Mouse (Mus musculus) lung, postnatal 0 days (tissue): ENCODE measurements around the gene Snai1. TPM values are rescaled to one million over a fixed set of nuclear protein-coding genes. Genes with fewer than 3 reads are reported as not detected.

Source experiments
- ATAC-seq: fragments of 200-750 bp; cut with Nextera tagmentation; 2 replicates; pipeline ENCODE4 v1.8.0; 2017; ENCODE audit warnings: moderate library complexity
- DNase-seq: peaks from one replicate; pipeline ENCODE4 v3.0.0-alpha.2; 2016; ENCODE audit warnings: low spot score
- H3K27ac ChIP-seq: fragments of 300-500 bp; sonication (generic); 2 replicates; pipeline ENCODE4 v1.5.1; 2014; ENCODE audit warnings: antibody characterized with exemption, mild to moderate bottlenecking, low read length, mixed read lengths
- H3K27me3 ChIP-seq: fragments of 300-500 bp; sonication (generic); replicated peaks from 2 replicates; pipeline ENCODE4 v1.6.1; 2014; ENCODE audit warnings: low read length, mixed read lengths; ENCODE audit not compliant: insufficient read depth
- H3K36me3 ChIP-seq: fragments of 300-500 bp; sonication (generic); 2 replicates; pipeline ENCODE4 v1.6.1; 2014; ENCODE audit warnings: low read length, mixed read lengths; ENCODE audit not compliant: insufficient read depth
- H3K4me1 ChIP-seq: fragments of 300-500 bp; sonication (generic); 2 replicates; pipeline ENCODE4 v1.6.1; 2014; ENCODE audit warnings: antibody characterized with exemption, low read depth, low read length, mixed read lengths; ENCODE audit not compliant: insufficient read depth
- H3K4me2 ChIP-seq: fragments of 300-500 bp; sonication (generic); replicated peaks from 2 replicates; pipeline ENCODE4 v1.6.1; 2014; ENCODE audit warnings: low read depth, mild to moderate bottlenecking, low read length, moderate library complexity, mixed read lengths
- H3K4me3 ChIP-seq: fragments of 300-500 bp; sonication (generic); 2 replicates; pipeline ENCODE4 v1.5.1; 2014; ENCODE audit warnings: low read depth, low read length
- H3K9ac ChIP-seq: fragments of 300-500 bp; sonication (generic); replicated peaks from 2 replicates; pipeline ENCODE4 v1.6.1; 2014; ENCODE audit warnings: low read depth, mild to moderate bottlenecking
- H3K9me3 ChIP-seq: fragments of 300-500 bp; sonication (generic); 2 replicates; pipeline ENCODE4 v1.6.1; 2016; ENCODE audit warnings: low read length, mixed read lengths
- CTCF ChIP-seq: IDR thresholded peaks from 2 replicates; pipeline ENCODE4 v1.5.1; 2016; ENCODE audit warnings: antibody characterized with exemption, mild to moderate bottlenecking
- EP300 ChIP-seq: IDR thresholded peaks from 2 replicates; pipeline ENCODE4 v1.6.1; 2016; ENCODE audit warnings: antibody characterized with exemption, mild to moderate bottlenecking, control low read depth
- WGBS: fragments of 180-500 bp; shearing (Covaris S2); extraction: QIAGEN DNeasy Blood & Tissue Kit; methylation state at CpG from one replicate; pipeline ENCODE4 v1.1.7; 2014; 5-methylcytosine and 5-hydroxymethylcytosine counted together
- polyA plus RNA-seq: library from polyadenylated mRNA; unstranded; fragments of >200 nt; fragmentation: Nextera tagmentation; extraction: Ambion mirVana; gene quantifications from 2 replicates; pipeline ENCODE4 v1.2.1, GENCODE M21; 2015

The Snai1 gene
- polyA plus RNA-seq, 1 experiment from 2014 or later, result 63.0 TPM

DNA sequence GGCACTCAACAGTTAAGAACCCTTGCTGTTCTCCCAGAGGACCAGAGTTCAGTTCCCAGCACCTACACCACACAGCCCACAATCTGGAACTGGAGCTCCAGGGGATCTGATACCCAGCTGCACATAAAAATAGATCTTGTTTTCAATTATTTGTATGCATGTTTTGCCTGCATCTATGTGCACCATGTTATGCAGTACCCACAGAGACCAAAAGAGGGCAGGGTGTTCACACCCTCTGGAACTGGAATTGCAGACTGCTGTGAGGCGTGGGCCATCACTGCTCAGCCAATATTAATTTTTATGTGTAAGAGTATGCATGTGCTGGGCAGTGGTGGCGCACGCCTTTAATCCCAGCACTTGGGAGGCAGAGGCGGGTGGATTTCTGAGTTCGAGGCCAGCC, 40.7 kb upstream of the Snai1 start:
- Histone ChIP-seq H3K27ac (no peak overlapping the region), H3K27me3 (no peaks in the 10 kb centered on the region), H3K4me2 (no peak overlapping the region), H3K4me1 (peaks cover 3% of the 10 kb centered on the region; the same call in 1 of the 2 replicates), H3K36me3 (no peaks in the 10 kb centered on the region), H3K4me3 (no peak overlapping the region), H3K9me3 (no peaks in the 10 kb centered on the region), H3K9ac (no peak overlapping the region)
- no peak for ATAC-seq
- 71% methylated on average over 5 of the region's 5 CpGs for WGBS
- DNase-seq, result peak; percentile 70
- TF ChIP-seq CTCF (peak; percentile 83), EP300 (no peak)

- Histone ChIP-seq H3K9me3 (no peaks in the 10 kb centered on the region), H3K4me3 (peak overlapping the region; percentile 99), H3K27ac (peak overlapping the region; percentile 95), H3K27me3 (no peaks in the 10 kb centered on the region), H3K9ac (no peak overlapping the region), H3K4me1 (peaks cover 13% of the 10 kb centered on the region; the same call in 1 of the 2 replicates), H3K4me2 (peak overlapping the region; percentile 83), H3K36me3 (no peaks in the 10 kb centered on the region)
- no peak for TF ChIP-seq CTCF
- peak; percentile 25; the same call in 1 of the 2 replicates for TF ChIP-seq EP300
- DNase-seq, result no peak
- WGBS, result 33% methylated on average over 13 of the region's 13 CpGs
- ATAC-seq, result peak; percentile 3
These were observed 35.3 kb upstream of the Snai1 start for GRCm38 (mm10) chr2:167502554-167503252.

DNA sequence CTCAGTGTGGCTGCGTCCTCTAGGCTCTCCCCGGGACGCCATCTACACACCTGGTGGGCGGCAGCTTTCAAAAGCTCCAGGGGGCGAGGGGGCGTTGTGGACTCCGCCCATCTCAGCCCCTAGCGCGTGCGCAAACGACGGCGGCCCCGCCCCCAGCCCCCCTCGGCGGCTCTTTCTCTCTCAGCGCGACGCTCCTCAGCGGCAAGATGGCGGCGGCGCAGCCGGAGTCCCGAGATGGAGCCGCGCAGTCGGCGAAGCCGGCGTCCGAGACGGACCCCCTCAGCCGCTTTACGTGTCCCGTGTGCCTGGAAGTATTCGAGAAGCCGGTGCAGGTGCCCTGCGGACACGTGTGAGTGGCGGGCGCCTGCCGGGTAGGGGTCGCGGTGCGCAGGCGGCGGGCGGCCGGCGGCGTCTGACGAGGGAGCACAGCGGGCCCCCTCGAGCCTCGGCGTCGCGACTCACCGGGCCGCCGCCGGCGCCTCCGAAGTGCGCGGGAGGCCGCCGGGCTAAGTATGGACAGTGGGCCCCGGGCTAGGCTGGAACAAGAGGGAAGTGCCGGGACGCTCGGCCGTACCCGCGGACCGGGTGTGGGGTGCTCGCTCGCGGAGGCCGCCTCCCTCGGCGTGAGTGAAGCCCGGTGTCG, 34.6 kb upstream of the Snai1 start:
- 2% methylated on average over 63 of the region's 85 CpGs for WGBS
- DNase-seq (peak; percentile 91), ATAC-seq (peak; percentile 71)
- Histone ChIP-seq H3K9me3 (no peaks in the 10 kb centered on the region), H3K4me2 (peak overlapping the region; percentile 83), H3K36me3 (no peaks in the 10 kb centered on the region), H3K27ac (peak overlapping the region; percentile 95), H3K9ac (peak overlapping the region; percentile 91), H3K4me1 (peaks cover 13% of the 10 kb centered on the region; the same call in 1 of the 2 replicates), H3K27me3 (no peaks in the 10 kb centered on the region), H3K4me3 (peak overlapping the region; percentile 99)
- TF ChIP-seq EP300 (no peak), CTCF (peak; percentile 32; the same call in 1 of the 2 replicates)

DNA sequence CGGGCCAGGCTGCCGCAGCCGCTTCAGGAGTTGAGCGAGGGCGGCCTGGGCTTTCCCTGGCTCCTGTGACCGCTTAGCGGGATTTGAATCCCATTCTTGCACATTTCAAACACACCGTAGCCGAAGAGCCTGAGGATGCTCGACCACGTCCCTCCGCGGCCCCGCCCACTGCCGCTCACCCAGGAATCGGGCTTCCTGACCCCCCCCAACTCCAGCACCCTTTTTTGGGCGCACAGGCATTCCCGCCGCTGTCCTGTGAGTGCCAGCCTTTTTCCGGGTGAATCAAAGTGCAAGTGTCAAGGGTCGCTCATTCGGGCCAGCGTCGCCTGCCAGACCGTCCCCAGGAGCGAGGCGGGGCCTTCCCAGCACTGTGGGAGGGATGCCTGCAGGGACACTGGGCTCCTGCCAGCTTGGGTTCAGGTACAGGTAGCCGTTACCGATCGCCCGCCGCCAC, 34.1 kb upstream of the Snai1 start:
- Histone ChIP-seq H3K9ac (peak overlapping the region; percentile 91), H3K4me3 (peak overlapping the region; percentile 99), H3K27ac (peak overlapping the region; percentile 95), H3K4me2 (peak overlapping the region; percentile 83), H3K27me3 (no peaks in the 10 kb centered on the region), H3K36me3 (no peaks in the 10 kb centered on the region), H3K4me1 (peaks cover 13% of the 10 kb centered on the region; the same call in 1 of the 2 replicates), H3K9me3 (no peaks in the 10 kb centered on the region)
- peak; percentile 63 for DNase-seq
- TF ChIP-seq EP300, result no peak
- TF ChIP-seq CTCF, result no peak
- 2% methylated on average over 28 of the region's 32 CpGs for WGBS
- peak; percentile 11 for ATAC-seq

DNA sequence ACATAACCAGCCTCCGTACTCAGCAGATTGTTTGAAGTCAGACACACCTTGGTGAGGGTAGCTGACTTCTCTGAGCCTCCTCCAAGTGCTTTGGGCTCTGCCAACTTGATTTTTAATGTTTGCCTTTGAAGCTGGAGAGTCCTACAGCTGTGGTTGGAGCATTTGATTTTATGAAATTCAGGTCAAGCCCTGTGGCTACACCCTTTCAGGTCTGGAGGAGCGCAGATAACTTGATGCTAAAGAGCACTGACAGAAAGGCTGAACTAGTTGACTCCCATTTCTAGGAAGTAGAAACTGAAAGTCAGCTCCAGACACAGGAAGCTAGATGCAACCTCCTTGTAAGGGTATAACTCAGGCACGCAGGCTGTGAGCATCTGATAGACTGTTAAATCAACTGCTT, 32.9 kb upstream of the Snai1 start:
- 35% methylated on average over 3 of the region's 3 CpGs for WGBS
- peak; percentile 92 for DNase-seq

More for the DNA sequence above, 32.9 kb upstream of the Snai1 start:
- H3K27ac ChIP-seq, result peak overlapping the region; percentile 95
- TF ChIP-seq CTCF, result no peak
- peak; percentile 50; the same call in 1 of the 2 replicates for TF ChIP-seq EP300
- H3K9me3 ChIP-seq, result no peaks in the 10 kb centered on the region
- peaks cover 14% of the 10 kb centered on the region; the same call in 1 of the 2 replicates for H3K4me1 ChIP-seq
- H3K9ac ChIP-seq, result no peak overlapping the region
- H3K36me3 ChIP-seq, result no peaks in the 10 kb centered on the region
- no peaks in the 10 kb centered on the region for H3K27me3 ChIP-seq
- H3K4me3 ChIP-seq, result peak overlapping the region; percentile 3; the same call in 1 of the 2 replicates
- H3K4me2 ChIP-seq, result peak overlapping the region; percentile 83
- ATAC-seq, result peak; percentile 84
